Mouse (Mus musculus): ENCODE data around the gene Naa38.

Gene Naa38

GRCm38 (mm10) chr11:69432640-69432982, 37.3 kb downstream of the Naa38 start:
- no peak for DNase-seq (ENCODE audit: low spot score)

- no peak for DNase-seq (ENCODE audit: low spot score)
Observed at GRCm38 (mm10) chr11:69433189-69433588, 37.9 kb downstream of the Naa38 start.

- DNase-seq (ENCODE audit: low spot score) = no peak
Observed at GRCm38 (mm10) chr11:69437291-69437690, 42.0 kb downstream of the Naa38 start.

- DNase-seq (ENCODE audit: low spot score) = no peak
Observed at GRCm38 (mm10) chr11:69443328-69443727, 48.0 kb downstream of the Naa38 start.
